Mouse (Mus musculus) ES-E14 (cell line): ENCODE measurements at regions not wholly inside any gene's neighbourhood (a gene's known extent, or its start where the extent isn't known, plus 50 kb on each side); places are given as distances from the start of the nearest gene placed in this dataset.

Experiments used
- CHD2 ChIP-seq: IDR thresholded peaks from 2 replicates; pipeline ENCODE4 v1.6.1; 2014; ENCODE audit warnings: mild to moderate bottlenecking, low read depth, low read length, inconsistent platforms
- HCFC1 ChIP-seq: IDR thresholded peaks from 2 replicates; pipeline ENCODE4 v1.6.1; 2012; ENCODE audit warnings: low read length, inconsistent platforms, borderline replicate concordance; ENCODE audit not compliant: insufficient read depth
- MAFK ChIP-seq: IDR thresholded peaks from 2 replicates; pipeline ENCODE4 v1.6.1; 2014; ENCODE audit warnings: mild to moderate bottlenecking, low read depth, low read length, inconsistent platforms; ENCODE audit not compliant: insufficient read depth
- ZNF384 ChIP-seq: IDR thresholded peaks from 2 replicates; pipeline ENCODE4 v1.6.1; 2012; ENCODE audit warnings: low read depth, low read length, inconsistent platforms

DNA sequence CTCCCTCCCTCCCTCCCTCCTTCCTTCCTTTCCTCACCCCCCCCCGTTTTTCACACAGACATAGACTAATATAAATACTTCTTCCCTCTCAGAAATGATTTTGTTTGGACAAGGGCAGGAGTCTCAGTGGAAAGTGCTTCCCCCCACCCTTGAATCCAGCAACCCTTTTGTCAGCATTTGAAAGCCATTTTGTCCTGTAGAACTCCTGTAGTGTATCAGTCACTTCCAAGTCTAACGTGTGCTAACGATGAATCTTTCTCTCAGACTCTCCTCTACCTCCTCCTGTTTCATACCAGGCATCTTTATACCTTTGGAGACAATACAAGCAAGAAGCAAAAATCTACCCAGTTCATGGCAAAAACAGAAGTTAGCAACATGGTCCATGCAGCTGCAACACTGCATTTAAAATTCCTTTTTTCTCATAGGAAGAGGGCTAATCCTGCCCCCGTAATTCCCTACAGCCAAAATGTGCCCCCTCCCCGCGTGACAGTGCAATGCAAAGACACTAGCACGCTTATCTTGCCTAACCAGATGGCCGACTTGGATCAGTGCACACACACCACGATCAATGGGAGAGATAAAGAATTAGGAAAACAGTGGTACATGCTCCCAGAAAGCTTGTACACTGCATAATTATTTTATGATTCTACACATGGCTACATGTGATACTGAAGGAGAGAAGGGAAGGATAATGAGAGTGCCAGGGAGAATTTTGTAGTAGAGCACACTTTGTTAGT lies 180.7 kb upstream of the Otx2 start:
- TF ChIP-seq ZNF384 (no peak), HCFC1 (no peak), CHD2 (no peak), MAFK (no peak)
